Mouse (Mus musculus): Measurements from ENCODE around the gene Sh3bp2. TPM values are rescaled to one million over a fixed set of nuclear protein-coding genes. Genes with fewer than 3 reads are reported as not detected.
A peak's percentile ranks its signal among the peaks of the same experiment; 100 is the strongest.

The Sh3bp2 gene
- 1 to 10 TPM in 1 of 2 experiments, under 1 TPM in 1; 0.82 to 1.5 TPM for total RNA-seq (2021)
- long read RNA-seq, experiment 1, partial matches to known transcripts, result 0 of 1 reads
- long read RNA-seq, experiment 1, other reads (novel, unspliced or antisense), result 1 of 1 reads
- long read RNA-seq, experiment 2, result 0 reads

GRCm38 (mm10) chr5:34525663-34526476 is at the start of gene Sh3bp2:
TSS of gene Sh3bp2 (plus strand) at chr5:34525838.
- intact Hi-C loops (cut with DNase I), result no loop called here
- peak; percentile 96 for DNase-seq

GRCm38 (mm10) chr5:34480926-34481325 is 44.7 kb upstream of the Sh3bp2 start:
- intact Hi-C loops (cut with DNase I), result no loop called here
- no peak for DNase-seq

- DNase-seq, result no peak
- intact Hi-C loops (cut with DNase I), result no loop called here
Observed at GRCm38 (mm10) chr5:34485731-34486130, 39.9 kb upstream of the Sh3bp2 start.

- peak; percentile 17 to 29 for DNase-seq
- intact Hi-C loops (cut with DNase I), result no loop called here
Observed at GRCm38 (mm10) chr5:34487320-34488090, 38.1 kb upstream of the Sh3bp2 start.

- no peak for DNase-seq
- intact Hi-C loops (cut with DNase I), result no loop called here
Observed at GRCm38 (mm10) chr5:34488741-34489417, 36.8 kb upstream of the Sh3bp2 start.

GRCm38 (mm10) chr5:34489418-34489787 is 36.2 kb upstream of the Sh3bp2 start:
- DNase-seq, result no peak
- intact Hi-C loops (cut with DNase I), result no loop called here

- DNase-seq, result no peak
- intact Hi-C loops (cut with DNase I), result no loop called here
Observed at GRCm38 (mm10) chr5:34496745-34497144, 28.9 kb upstream of the Sh3bp2 start.

- intact Hi-C loops (cut with DNase I), result no loop called here
- no peak for DNase-seq
Observed at GRCm38 (mm10) chr5:34500886-34501285, 24.8 kb upstream of the Sh3bp2 start.

GRCm38 (mm10) chr5:34501588-34501987 is 24.1 kb upstream of the Sh3bp2 start:
- no peak for DNase-seq
- intact Hi-C loops (cut with DNase I), result no loop called here

GRCm38 (mm10) chr5:34502411-34502810 is 23.2 kb upstream of the Sh3bp2 start:
- intact Hi-C loops (cut with DNase I), result no loop called here
- DNase-seq, result no peak

GRCm38 (mm10) chr5:34502821-34503220 is 22.8 kb upstream of the Sh3bp2 start:
- intact Hi-C loops (cut with DNase I), result no loop called here
- DNase-seq, result no peak

GRCm38 (mm10) chr5:34512486-34512885 is 13.2 kb upstream of the Sh3bp2 start:
- intact Hi-C loops (cut with DNase I), result no loop called here
- DNase-seq, result no peak

- peak; percentile 96 to 97 for DNase-seq
- intact Hi-C loops (cut with DNase I), result no loop called here
Observed at GRCm38 (mm10) chr5:34513466-34514217, 12.0 kb upstream of the Sh3bp2 start, which contains the start of gene Tnip2. TSS of gene Tnip2 (minus strand) at chr5:34513991.

GRCm38 (mm10) chr5:34514218-34514566 is 11.4 kb upstream of the Sh3bp2 start:
- intact Hi-C loops (cut with DNase I), result no loop called here
- no peak for DNase-seq

GRCm38 (mm10) chr5:34515096-34515495 is 10.5 kb upstream of the Sh3bp2 start:
- no peak for DNase-seq
- intact Hi-C loops (cut with DNase I), result loop anchor here (5.0 kb wide), 1 partner anchor 57 kb away; the partner anchor contains the start of gene Add1

GRCm38 (mm10) chr5:34517913-34518312 is 7.7 kb upstream of the Sh3bp2 start:
- DNase-seq, result peak; percentile 77 to 78
- intact Hi-C loops (cut with DNase I), result loop anchor here (5.0 kb wide), 1 partner anchor 54 kb away; the partner anchor contains the start of gene Add1

- no peak for DNase-seq
- intact Hi-C loops (cut with DNase I), result loop anchor here (5.0 kb wide), 1 partner anchor 53 kb away; the partner anchor contains the start of gene Add1
Observed at GRCm38 (mm10) chr5:34519389-34519910, 6.2 kb upstream of the Sh3bp2 start.

GRCm38 (mm10) chr5:34520458-34521209 is 5.0 kb upstream of the Sh3bp2 start:
- no peak for DNase-seq
- intact Hi-C loops (cut with DNase I), result loop anchor here (5.0 kb wide), 1 partner anchor 117 kb away; the partner anchor contains the start of gene Mfsd10

- no peak for DNase-seq
- intact Hi-C loops (cut with DNase I), result loop anchor here (5.0 kb wide), 1 partner anchor 116 kb away; the partner anchor contains the start of gene Mfsd10
Observed at GRCm38 (mm10) chr5:34521337-34521736, 4.3 kb upstream of the Sh3bp2 start.

Data from gastrocnemius, postnatal 36 days (tissue).